Mouse (Mus musculus) G1E (cell line): ENCODE measurements around the gene Fam168b. TPM values are rescaled to one million over a fixed set of nuclear protein-coding genes. Genes with fewer than 3 reads are reported as not detected.

Experiments used
- ATAC-seq: 2 replicates; pipeline ENCODE4 v1.8.0; 2016; ENCODE audit warnings: mild to moderate bottlenecking; ENCODE audit not compliant: insufficient number of reproducible peaks, poor library complexity, low FRiP score, severe bottlenecking; ENCODE audit errors: extremely low read depth
- DNase-seq: peaks from one replicate; pipeline ENCODE4 v3.0.0; 2012; ENCODE audit warnings: low spot score
- H3K27me3 ChIP-seq: 2 replicates; pipeline ENCODE4 v1.6.1; 2012; ENCODE audit warnings: mild to moderate bottlenecking, low read length, inconsistent platforms; ENCODE audit not compliant: insufficient read depth
- H3K36me3 ChIP-seq: replicated peaks from 2 replicates; pipeline ENCODE3; 2012; ENCODE audit warnings: mild to moderate bottlenecking, inconsistent platforms
- H3K4me1 ChIP-seq: 2 replicates; pipeline ENCODE4 v1.6.1; 2012; ENCODE audit warnings: low read depth, low read length, inconsistent platforms, mixed read lengths; ENCODE audit not compliant: insufficient read depth
- H3K4me3 ChIP-seq: 2 replicates; pipeline ENCODE4 v1.5.1; 2012; ENCODE audit warnings: low read depth, mild to moderate bottlenecking, inconsistent platforms, low read length, moderate library complexity, mixed read lengths
- H3K9me3 ChIP-seq: replicated peaks from 2 replicates; pipeline ENCODE4 v1.6.1; 2012; ENCODE audit warnings: inconsistent platforms
- CTCF ChIP-seq: IDR thresholded peaks from 2 replicates; pipeline ENCODE4 v1.5.1; 2012; ENCODE audit warnings: low read depth, low read length, inconsistent platforms, mixed read lengths
- GATA1 ChIP-seq: IDR thresholded peaks from 2 replicates; pipeline ENCODE4 v1.6.1; 2012; ENCODE audit warnings: borderline replicate concordance, low read length, inconsistent platforms, mixed read lengths
- GATA2 ChIP-seq: IDR thresholded peaks from 2 replicates; pipeline ENCODE4 v1.6.1; 2012; ENCODE audit warnings: low read depth, low read length, inconsistent platforms, borderline replicate concordance
- POLR2AphosphoS5 ChIP-seq: IDR thresholded peaks from 2 replicates; pipeline ENCODE4 v1.6.1; 2012; ENCODE audit warnings: low read depth, low read length, inconsistent platforms; ENCODE audit not compliant: insufficient replicate concordance
- TAL1 ChIP-seq: conservative IDR thresholded peaks from 2 replicates; pipeline ENCODE4 v1.6.1; 2012; ENCODE audit warnings: low read depth, low read length, inconsistent platforms, mixed read lengths
- polyA plus RNA-seq: library from polyadenylated mRNA; stranded (reverse); fragments of >175 nt; gene quantifications from 2 replicates; pipeline ENCODE4 v1.2.3, GENCODE M21; 2012
- total RNA-seq, 2 experiments: library from RNA; stranded (forward) in 1 of 2; stranded (reverse) in 1 of 2; fragments of 200-1000 nt in 1 of 2; fragments of >200 nt in 1 of 2; fragmentation: Nextera tagmentation in 1 of 2; gene quantifications; 2 replicates each; pipeline ENCODE4 v1.2.3; 2014 to 2017

The Fam168b gene
- total and polyA plus RNA-seq, 3 experiments = 75.1 to 401 (median 95.3) TPM

GRCm38 (mm10) chr1:34799140-34799539 is 43.7 kb downstream of the Fam168b start:
- peaks cover 19% of the 10 kb centered on the region for H3K36me3 ChIP-seq
- H3K4me3 ChIP-seq = no peak overlapping the region; the same call in 1 of the 2 replicates
- no peak for TF ChIP-seq GATA1
- TF ChIP-seq TAL1 = no peak
- no peak for TF ChIP-seq POLR2AphosphoS5
- TF ChIP-seq CTCF = no peak
- no peak for TF ChIP-seq GATA2
- no peaks in the 10 kb centered on the region for H3K9me3 ChIP-seq
- ATAC-seq (no peak), DNase-seq (no peak)
- H3K4me1 ChIP-seq = peaks cover 45% of the 10 kb centered on the region
- H3K27me3 ChIP-seq = peaks cover 9% of the 10 kb centered on the region; the same call in 1 of the 2 replicates

- TF ChIP-seq TAL1 = no peak
- TF ChIP-seq GATA2 = no peak
- TF ChIP-seq POLR2AphosphoS5 = no peak
- TF ChIP-seq CTCF = no peak
- no peak for TF ChIP-seq GATA1
- Histone ChIP-seq H3K36me3 (no peaks in the 10 kb centered on the region), H3K27me3 (peaks cover 18% of the 10 kb centered on the region), H3K9me3 (no peaks in the 10 kb centered on the region), H3K4me3 (no peak overlapping the region), H3K4me1 (no peaks in the 10 kb centered on the region)
- ATAC-seq (no peak), DNase-seq (no peak)
Observed at GRCm38 (mm10) chr1:34793304-34794300, 49.3 kb downstream of the Fam168b start.

- TF ChIP-seq GATA1 (no peak), POLR2AphosphoS5 (no peak), GATA2 (no peak), CTCF (no peak)
- ATAC-seq (no peak), DNase-seq (no peak)
Observed at GRCm38 (mm10) chr1:34783538-34784161, 59.2 kb downstream of the Fam168b start.

GRCm38 (mm10) chr1:34775870-34776269 is 67.0 kb downstream of the Fam168b start:
- peaks cover 2% of the 10 kb centered on the region for H3K27me3 ChIP-seq
- H3K4me1 ChIP-seq = no peaks in the 10 kb centered on the region
- DNase-seq = no peak
- no peaks in the 10 kb centered on the region for H3K36me3 ChIP-seq
- no peak overlapping the region for H3K4me3 ChIP-seq
- H3K9me3 ChIP-seq = peaks cover 4% of the 10 kb centered on the region; the same call in 1 of the 2 replicates
- ATAC-seq = no peak
- no peak for TF ChIP-seq TAL1
- no peak for TF ChIP-seq GATA1
- TF ChIP-seq POLR2AphosphoS5 = no peak
- no peak for TF ChIP-seq CTCF
- no peak for TF ChIP-seq GATA2

More at GRCm38 (mm10) chr1:34783538-34784161, 59.2 kb downstream of the Fam168b start:
- Histone ChIP-seq H3K4me1 (no peaks in the 10 kb centered on the region), H3K4me3 (no peak overlapping the region), H3K27me3 (peaks cover 30% of the 10 kb centered on the region), H3K9me3 (no peaks in the 10 kb centered on the region), H3K36me3 (no peaks in the 10 kb centered on the region)

GRCm38 (mm10) chr1:34768875-34769274 is 74.0 kb downstream of the Fam168b start:
- H3K36me3 ChIP-seq = no peaks in the 10 kb centered on the region
- no peaks in the 10 kb centered on the region for H3K4me1 ChIP-seq
- no peak for ATAC-seq
- no peak overlapping the region for H3K4me3 ChIP-seq
- H3K27me3 ChIP-seq = peaks cover 9% of the 10 kb centered on the region
- no peak for DNase-seq
- H3K9me3 ChIP-seq = no peaks in the 10 kb centered on the region
- TF ChIP-seq POLR2AphosphoS5 (no peak), GATA1 (no peak), CTCF (no peak), TAL1 (no peak), GATA2 (no peak)

- Histone ChIP-seq H3K36me3 (no peaks in the 10 kb centered on the region), H3K4me1 (no peaks in the 10 kb centered on the region), H3K9me3 (no peaks in the 10 kb centered on the region), H3K27me3 (peaks cover 12% of the 10 kb centered on the region), H3K4me3 (no peak overlapping the region)
- DNase-seq (no peak), ATAC-seq (no peak)
- TF ChIP-seq CTCF (no peak), GATA1 (no peak), GATA2 (no peak), TAL1 (no peak), POLR2AphosphoS5 (no peak)
Observed at GRCm38 (mm10) chr1:34767851-34768250, 75.0 kb downstream of the Fam168b start.
